Mouse (Mus musculus) bone marrow, adult 2 months (tissue): Measurements from ENCODE around the gene AU018091.

Source experiments
- CTCF ChIP-seq: fragments of 200-500 bp; IDR thresholded peaks from 2 replicates; pipeline ENCODE4 v1.5.1; 2011; ENCODE audit warnings: low read length, control low read depth; ENCODE audit not compliant: control insufficient read depth, insufficient read depth
- POLR2A ChIP-seq: fragments of 200-500 bp; IDR thresholded peaks from 2 replicates; pipeline ENCODE4 v1.6.1; 2011; ENCODE audit warnings: low read depth, mild to moderate bottlenecking, control low read depth, low read length, borderline replicate concordance; ENCODE audit not compliant: control insufficient read depth

- TF ChIP-seq CTCF (no peak), POLR2A (no peak)
Measured at GRCm38 (mm10) chr7:3184394-3184793, 15.4 kb upstream of the AU018091 start.
